Mouse (Mus musculus) myocyte (in vitro differentiated cells): ENCODE results near the gene Mafg. TPM values are rescaled to one million over a fixed set of nuclear protein-coding genes. Genes with fewer than 3 reads are reported as not detected.

Experiments used
- H3K27me3 ChIP-seq: one replicate; pipeline ENCODE4 v1.6.1; 2011; ENCODE audit not compliant: control insufficient read depth, insufficient read depth, insufficient read length
- H3K36me3 ChIP-seq: one replicate; pipeline ENCODE4 v1.6.1; 2011; ENCODE audit not compliant: control insufficient read depth, insufficient read depth
- H3K4me2 ChIP-seq: one replicate; pipeline ENCODE4 v1.6.1; 2011; ENCODE audit warnings: low read depth, control low read depth
- H3K4me3 ChIP-seq: one replicate; pipeline ENCODE4 v1.5.1; 2011; ENCODE audit warnings: mild to moderate bottlenecking, control low read depth, moderate library complexity
- H3K79me2 ChIP-seq: one replicate; pipeline ENCODE4 v1.6.1; 2011; ENCODE audit not compliant: control insufficient read depth, insufficient read depth
- H3ac ChIP-seq: one replicate; pipeline ENCODE4 v1.6.1; 2011; ENCODE audit not compliant: control insufficient read depth, insufficient read length
- CEBPB ChIP-seq: IDR thresholded peaks from 2 replicates; pipeline ENCODE4 v1.6.1; 2011; ENCODE audit warnings: mild to moderate bottlenecking, moderate library complexity; ENCODE audit not compliant: poor library complexity, insufficient read depth, severe bottlenecking
- E2F4 ChIP-seq: IDR thresholded peaks from one replicate; pipeline ENCODE4 v1.6.1; 2011; ENCODE audit warnings: mild to moderate bottlenecking, control low read depth, moderate library complexity; ENCODE audit not compliant: insufficient read depth
- MAX ChIP-seq: IDR thresholded peaks from one replicate; pipeline ENCODE4 v1.6.1; 2011; ENCODE audit warnings: low read depth, mild to moderate bottlenecking, control low read depth
- MYOD1 ChIP-seq, 3 experiments: IDR thresholded peaks; one replicate each; pipeline ENCODE4 v1.6.1; 2011; ENCODE audit warnings: control low read depth in 2 of 3, low read depth in 2 of 3, mild to moderate bottlenecking in 2 of 3, moderate library complexity in 1 of 3; ENCODE audit not compliant: insufficient read length in 2 of 3, control insufficient read depth in 1 of 3
- MYOG ChIP-seq, 3 experiments: IDR thresholded peaks; one replicate each; pipeline ENCODE4 v1.6.1; 2011; ENCODE audit warnings: control low read depth in 2 of 3, low read depth in 2 of 3, mild to moderate bottlenecking in 2 of 3; ENCODE audit not compliant: insufficient read length in 2 of 3, control insufficient read depth in 1 of 3, insufficient read depth in 1 of 3
- POLR2A ChIP-seq: IDR thresholded peaks from one replicate; pipeline ENCODE4 v1.6.1; 2011; ENCODE audit warnings: low read depth, mild to moderate bottlenecking, control low read depth, moderate library complexity; ENCODE audit not compliant: insufficient read length
- POLR2AphosphoS2 ChIP-seq: IDR thresholded peaks from one replicate; pipeline ENCODE4 v1.6.1; 2011; ENCODE audit warnings: low read depth, control low read depth; ENCODE audit not compliant: insufficient read length
- REST ChIP-seq: IDR thresholded peaks from one replicate; pipeline ENCODE4 v1.6.1; 2011; ENCODE audit warnings: mild to moderate bottlenecking, control low read depth, moderate library complexity; ENCODE audit not compliant: insufficient read depth, insufficient read length
- SRF ChIP-seq: IDR thresholded peaks from one replicate; pipeline ENCODE4 v1.6.1; 2011; ENCODE audit warnings: low read depth; ENCODE audit not compliant: control insufficient read depth, insufficient read length
- TCF12 ChIP-seq: IDR thresholded peaks from one replicate; pipeline ENCODE4 v1.6.1; 2011; ENCODE audit warnings: mild to moderate bottlenecking, control low read depth; ENCODE audit not compliant: poor library complexity, insufficient read depth, severe bottlenecking
- TCF3 ChIP-seq: IDR thresholded peaks from one replicate; pipeline ENCODE4 v1.6.1; 2011; ENCODE audit warnings: low read depth, control low read depth; ENCODE audit not compliant: insufficient read length
- USF1 ChIP-seq: IDR thresholded peaks from one replicate; pipeline ENCODE4 v1.6.1; 2011; ENCODE audit warnings: low read depth, mild to moderate bottlenecking, control low read depth, moderate library complexity
- polyA plus RNA-seq: library from polyadenylated mRNA; unstranded; fragments of >200 nt; fragmentation: generic; extraction: Trizol; gene quantifications from one replicate; pipeline ENCODE4 v1.2.1, GENCODE M21; 2012; ENCODE audit warnings: missing spikeins

Gene Mafg
- polyA plus RNA-seq, 1 experiment: 43.1 TPM

GRCm38 (mm10) chr11:120673594-120674122 is 40.3 kb upstream of the Mafg start:
- Histone ChIP-seq H3K36me3 (no peaks in the 10 kb centered on the region), H3ac (peak overlapping the region; percentile 72), H3K27me3 (no peaks in the 10 kb centered on the region), H3K4me3 (peak overlapping the region; percentile 44), H3K4me2 (peak overlapping the region; percentile 96), H3K79me2 (no peaks in the 10 kb centered on the region)
- no peak for TF ChIP-seq TCF3
- TF ChIP-seq MYOG (IDR thresholded peaks at IDR 0.05; ENCODE audit: control insufficient read depth in 1 of 3, insufficient read depth in 1 of 3, insufficient read length in 2 of 3, low read depth in 2 of 3): no peak

- no peaks in the 10 kb centered on the region for H3K79me2 ChIP-seq
- H3K4me2 ChIP-seq: peak within 1 kb of the TSS; percentile 96
- no peaks in the 10 kb centered on the region for H3K36me3 ChIP-seq
- H3ac ChIP-seq: peak within 1 kb of the TSS; percentile 72
- H3K4me3 ChIP-seq: peak within 1 kb of the TSS; percentile 44
- peak; percentile 62 for TF ChIP-seq POLR2A
- peak; percentile 11 for TF ChIP-seq POLR2AphosphoS2
- TF ChIP-seq TCF12: no peak
- peak in 1 of 3 experiments; percentile 19 for TF ChIP-seq MYOG (IDR thresholded peaks at IDR 0.05; ENCODE audit: control insufficient read depth in 1 of 3, insufficient read depth in 1 of 3, insufficient read length in 2 of 3, low read depth in 2 of 3)
- peak; percentile 86 for TF ChIP-seq USF1
- TF ChIP-seq SRF: no peak
- TF ChIP-seq MYOD1 (IDR thresholded peaks at IDR 0.05; ENCODE audit: control insufficient read depth in 1 of 3, insufficient read length in 2 of 3, low read depth in 2 of 3): no peak
- no peaks in the 10 kb centered on the region for H3K27me3 ChIP-seq
Measured at GRCm38 (mm10) chr11:120672687-120673593, 39.5 kb upstream of the Mafg start, which contains the start of gene Aspscr1. Gene Aspscr1 (plus strand): TSS chr11:120672973.

GRCm38 (mm10) chr11:120666617-120667016 is 33.2 kb upstream of the Mafg start:
- Histone ChIP-seq H3K4me3 (no peak overlapping the region), H3ac (no peak overlapping the region), H3K4me2 (no peak overlapping the region), H3K79me2 (no peaks in the 10 kb centered on the region), H3K27me3 (peaks cover 16% of the 10 kb centered on the region), H3K36me3 (no peaks in the 10 kb centered on the region)
- TF ChIP-seq TCF3: no peak
- TF ChIP-seq USF1: peak; percentile 61
- no peak for TF ChIP-seq POLR2A
- no peak for TF ChIP-seq CEBPB

GRCm38 (mm10) chr11:120665406-120665805 is 32.0 kb upstream of the Mafg start:
- Histone ChIP-seq H3K4me3 (no peak overlapping the region), H3ac (no peak overlapping the region), H3K4me2 (no peak overlapping the region), H3K79me2 (no peaks in the 10 kb centered on the region), H3K36me3 (no peaks in the 10 kb centered on the region), H3K27me3 (peaks cover 28% of the 10 kb centered on the region)
- TF ChIP-seq USF1 (no peak), REST (no peak), MYOD1 (IDR thresholded peaks at IDR 0.05; ENCODE audit: control insufficient read depth in 1 of 3, insufficient read length in 2 of 3, low read depth in 2 of 3) (peak in 2 of 3 experiments; percentile 36 to 37), POLR2A (no peak), POLR2AphosphoS2 (no peak)

- H3K79me2 ChIP-seq: no peaks in the 10 kb centered on the region
- H3K4me2 ChIP-seq: no peak overlapping the region
- TF ChIP-seq CEBPB: no peak
- TF ChIP-seq MAX: no peak
- TF ChIP-seq MYOG (IDR thresholded peaks at IDR 0.05; ENCODE audit: control insufficient read depth in 1 of 3, insufficient read depth in 1 of 3, insufficient read length in 2 of 3, low read depth in 2 of 3): no peak
- TF ChIP-seq USF1: no peak
- TF ChIP-seq SRF: no peak
- TF ChIP-seq POLR2A: no peak
- TF ChIP-seq MYOD1 (IDR thresholded peaks at IDR 0.05; ENCODE audit: control insufficient read depth in 1 of 3, insufficient read length in 2 of 3, low read depth in 2 of 3): no peak
- no peak for TF ChIP-seq TCF3
- TF ChIP-seq TCF12: no peak
- TF ChIP-seq REST: no peak
- TF ChIP-seq POLR2AphosphoS2: no peak
- TF ChIP-seq E2F4: no peak
- H3K27me3 ChIP-seq: peaks cover 45% of the 10 kb centered on the region
- no peaks in the 10 kb centered on the region for H3K36me3 ChIP-seq
- no peak overlapping the region for H3ac ChIP-seq
- no peak overlapping the region for H3K4me3 ChIP-seq
Measured at GRCm38 (mm10) chr11:120663714-120664113, 30.3 kb upstream of the Mafg start.
